Mouse (Mus musculus) kidney, adult 8-10 months (tissue): ENCODE data around the gene Fam189a1.

ENCODE experiments used
- DNase-seq, 2 experiments: peaks; one replicate each; pipeline ENCODE4 v3.0.0; 2022

The Fam189a1 gene

DNA sequence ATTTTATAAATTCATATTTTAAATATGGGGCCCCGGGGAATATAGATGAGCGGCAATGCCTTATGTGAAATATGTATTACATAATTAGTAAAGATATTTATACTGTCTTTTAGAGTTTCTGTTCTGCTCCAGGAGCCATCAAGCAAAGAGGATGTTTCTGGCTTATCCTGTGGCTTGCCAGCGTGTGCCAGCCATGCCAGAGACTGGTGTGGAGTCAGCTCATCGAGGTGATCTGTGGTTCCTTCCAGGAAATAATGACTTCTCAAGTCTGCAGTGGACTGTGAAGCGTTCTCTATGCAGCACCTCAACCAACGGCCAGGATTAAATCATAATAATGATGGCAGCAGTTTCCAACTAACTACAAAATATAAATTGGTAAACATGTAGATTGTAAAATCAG lies 125.2 kb downstream of the Fam189a1 start:
- no peak for DNase-seq

DNA sequence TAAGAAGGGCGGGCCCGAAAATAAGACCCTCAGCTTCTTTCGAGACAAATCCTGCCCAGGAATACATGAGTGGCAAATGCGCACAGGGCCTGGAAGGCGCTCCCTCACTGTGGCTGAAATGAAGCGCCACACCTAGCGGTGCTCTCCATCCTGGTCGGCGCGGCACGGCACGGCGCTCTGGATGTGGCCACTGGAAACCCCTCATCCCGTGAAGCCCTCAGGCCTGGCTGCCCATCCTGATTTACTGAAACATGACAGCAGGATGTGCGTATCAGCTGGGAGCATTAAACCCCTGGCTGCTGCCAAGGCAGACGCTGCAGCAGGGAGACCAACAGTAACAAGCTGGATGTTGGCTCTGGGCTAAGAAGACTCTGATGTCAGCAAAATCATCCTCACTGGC lies 126.4 kb downstream of the Fam189a1 start:
- DNase-seq: no peak

DNA sequence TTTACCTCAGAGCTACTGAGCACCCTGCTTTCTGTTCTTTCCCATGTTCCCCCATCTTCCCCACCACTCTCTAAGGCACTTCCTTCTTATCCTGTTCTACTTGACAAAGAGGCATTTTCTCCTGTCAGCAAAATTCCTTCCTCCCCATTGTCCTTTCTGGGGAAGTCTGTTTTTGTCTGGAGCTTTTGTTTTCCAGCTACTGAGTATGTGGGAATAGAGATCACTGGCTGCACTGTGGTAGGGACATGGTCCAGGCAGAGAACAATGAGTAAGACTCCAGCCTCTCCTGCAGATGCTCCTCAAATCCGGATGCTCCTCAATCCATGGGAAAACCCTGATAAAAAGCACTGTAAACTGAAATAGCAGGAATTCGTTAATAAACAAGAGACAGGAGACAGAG lies 135.1 kb downstream of the Fam189a1 start:
- DNase-seq: no peak

GRCm38 (mm10) chr7:65018036-65018679 lies 138.2 kb downstream of the Fam189a1 start:
- DNase-seq: no peak

DNA sequence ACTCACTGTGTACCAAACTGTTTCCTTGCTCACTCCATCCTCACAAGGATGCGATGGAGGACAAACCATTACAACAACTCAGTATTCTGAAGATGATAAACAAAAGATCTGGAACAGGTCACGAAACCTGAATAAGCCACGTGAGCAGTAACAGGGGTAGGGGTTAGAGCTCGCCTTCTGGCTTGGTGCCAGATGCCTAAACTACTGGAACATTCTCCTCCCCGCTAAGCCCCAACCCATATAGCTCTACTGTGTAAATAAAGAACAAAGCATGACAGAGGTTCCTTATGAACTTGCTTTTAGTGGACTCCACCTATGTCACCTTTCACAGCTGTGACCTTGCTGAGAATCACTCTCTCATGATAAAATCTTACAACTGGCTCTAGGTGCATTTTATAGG lies 139.0 kb downstream of the Fam189a1 start:
- DNase-seq: no peak

GRCm38 (mm10) chr7:65011133-65011532 lies 145.2 kb downstream of the Fam189a1 start:
- no peak for DNase-seq

DNA sequence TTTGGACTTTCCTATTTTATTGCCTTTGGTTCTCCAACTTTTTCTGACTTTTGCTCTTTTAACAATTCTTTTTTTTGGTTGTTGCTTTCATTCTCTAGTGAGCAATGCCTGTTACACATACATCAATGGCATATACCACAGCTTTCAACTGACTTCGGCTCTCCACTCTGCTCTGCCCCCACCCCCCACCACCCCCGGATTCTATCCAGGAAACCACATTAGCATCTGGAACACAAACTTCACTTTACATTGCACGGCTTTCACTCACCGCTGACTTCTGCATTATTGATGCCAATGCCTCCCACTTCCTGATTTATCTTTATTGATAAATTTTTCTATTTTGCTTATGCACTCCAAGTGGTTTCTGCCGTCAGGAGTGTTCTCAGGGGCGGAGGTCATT lies 146.1 kb downstream of the Fam189a1 start:
- no peak for DNase-seq

GRCm38 (mm10) chr7:65005731-65006130 lies 150.6 kb downstream of the Fam189a1 start:
- no peak for DNase-seq

GRCm38 (mm10) chr7:64999718-65000214 lies 156.6 kb downstream of the Fam189a1 start:
- DNase-seq: no peak

- no peak for DNase-seq
Observed at GRCm38 (mm10) chr7:64997743-64998142, 158.6 kb downstream of the Fam189a1 start.

- DNase-seq: no peak
Observed at GRCm38 (mm10) chr7:64995946-64996444, 160.4 kb downstream of the Fam189a1 start.

DNA sequence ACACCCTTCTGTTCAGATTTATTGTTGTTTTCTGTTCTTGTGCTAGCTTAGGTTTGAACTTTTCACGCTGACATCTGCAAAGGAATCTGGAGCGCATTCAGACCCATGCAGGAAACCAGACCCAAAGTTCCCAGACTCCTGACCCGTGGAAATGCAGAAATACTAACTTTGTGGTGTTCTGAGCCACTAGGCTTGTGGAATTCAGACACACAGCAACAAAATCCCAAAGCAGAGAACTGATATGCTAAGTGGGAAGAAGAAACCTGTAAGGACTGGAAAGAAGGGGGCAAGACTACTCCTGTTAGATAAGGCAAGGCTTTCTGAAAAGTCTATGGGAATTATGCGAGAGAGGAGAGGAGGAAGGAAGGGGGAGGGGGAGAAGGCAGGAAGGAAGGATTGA lies 167.0 kb downstream of the Fam189a1 start:
- DNase-seq: no peak

DNA sequence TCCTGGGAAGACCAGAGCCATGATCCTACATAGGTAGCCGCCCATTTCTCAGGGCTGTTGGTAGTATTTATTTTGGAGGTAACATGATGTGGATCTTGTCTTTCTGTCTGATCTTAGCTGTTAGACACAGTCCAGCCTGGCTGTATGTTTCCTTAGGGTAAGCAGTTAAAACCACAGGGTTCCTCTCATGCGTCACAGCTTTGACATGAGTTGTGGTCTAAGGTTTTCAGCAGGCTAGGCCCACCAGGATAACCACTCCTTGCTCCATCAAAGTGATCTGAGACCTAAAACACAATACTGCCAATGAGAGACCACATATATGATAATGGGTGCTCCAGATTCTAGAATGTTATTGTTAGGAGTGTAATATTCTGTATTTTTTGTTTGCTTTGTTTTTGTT lies 168.4 kb downstream of the Fam189a1 start:
- no peak for DNase-seq

- no peak for DNase-seq
Observed at GRCm38 (mm10) chr7:64984468-64985120, 171.8 kb downstream of the Fam189a1 start.

DNA sequence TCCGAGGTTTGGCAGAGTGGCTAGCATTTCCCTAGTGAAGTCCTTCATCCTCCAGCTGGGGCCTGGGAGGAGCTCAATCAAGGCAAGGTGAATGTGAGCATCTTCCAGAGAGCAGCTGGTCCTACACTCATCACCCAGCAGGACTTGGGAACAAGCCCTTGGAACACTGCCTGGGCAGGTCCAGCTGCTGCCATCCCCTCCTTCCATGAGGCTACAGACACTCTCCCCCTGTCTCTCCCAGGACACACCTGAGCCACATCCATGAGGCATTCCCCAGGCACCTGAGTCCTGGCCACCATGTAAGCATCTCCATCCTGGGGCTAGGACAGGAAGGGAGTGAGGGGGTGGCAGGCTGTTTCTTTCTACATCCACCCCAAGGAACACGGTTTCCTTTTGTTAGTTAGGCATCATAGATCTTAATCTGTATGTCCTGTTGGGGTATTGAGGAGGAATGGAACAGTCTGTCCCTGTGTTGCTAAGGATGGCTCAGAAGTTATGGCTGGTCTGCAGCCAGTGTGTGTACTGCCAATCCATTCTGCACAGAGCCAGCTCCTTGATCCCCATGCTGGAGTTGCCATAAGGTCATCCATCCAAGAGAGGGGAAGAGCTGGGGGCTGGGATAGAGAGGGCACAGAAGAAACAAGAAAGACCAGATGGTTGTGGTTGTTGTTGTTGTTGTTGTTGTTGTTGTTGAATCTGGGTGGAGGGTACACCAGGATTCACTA lies 174.7 kb downstream of the Fam189a1 start:
- DNase-seq: no peak

- no peak for DNase-seq
Observed at GRCm38 (mm10) chr7:64973590-64974262, 182.6 kb downstream of the Fam189a1 start.

DNA sequence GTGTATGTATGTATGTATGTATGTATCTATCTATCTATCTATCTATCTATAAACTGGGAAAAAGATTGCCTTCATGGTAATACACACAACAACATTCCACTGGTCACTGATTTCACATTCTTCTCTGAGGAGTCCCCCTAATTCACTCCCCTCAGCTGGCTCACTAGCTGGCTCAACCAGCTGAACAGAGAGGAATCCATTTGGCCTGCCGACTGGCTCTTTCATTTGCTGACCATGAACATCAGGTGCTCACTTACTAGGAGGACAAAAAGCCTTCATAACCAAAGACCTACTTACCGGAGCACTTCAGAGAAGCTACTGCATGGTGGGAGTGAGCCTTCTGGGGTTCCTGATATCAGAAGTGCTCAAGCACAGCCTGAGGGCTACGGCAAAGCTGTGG lies 194.2 kb downstream of the Fam189a1 start:
- no peak for DNase-seq

DNA sequence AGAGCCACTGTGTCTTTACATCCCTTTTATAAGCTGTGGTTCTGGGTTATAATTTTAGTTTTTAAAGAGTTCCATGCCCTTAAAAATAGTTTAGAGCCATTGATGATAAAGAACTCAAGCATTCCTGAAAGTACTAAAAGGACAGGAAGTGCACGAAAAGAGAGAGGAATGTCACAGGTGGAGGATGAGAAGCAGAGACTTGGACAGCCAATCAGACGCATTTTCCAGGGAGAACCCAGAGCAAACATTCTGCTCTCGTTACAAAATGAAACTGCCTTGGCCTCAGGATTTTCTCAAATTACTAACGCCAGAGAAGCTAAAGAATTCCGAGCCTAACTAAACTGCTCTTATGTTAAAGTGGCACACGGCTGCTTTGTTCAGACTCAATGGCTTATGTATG lies 197.3 kb downstream of the Fam189a1 start:
- DNase-seq: no peak

DNA sequence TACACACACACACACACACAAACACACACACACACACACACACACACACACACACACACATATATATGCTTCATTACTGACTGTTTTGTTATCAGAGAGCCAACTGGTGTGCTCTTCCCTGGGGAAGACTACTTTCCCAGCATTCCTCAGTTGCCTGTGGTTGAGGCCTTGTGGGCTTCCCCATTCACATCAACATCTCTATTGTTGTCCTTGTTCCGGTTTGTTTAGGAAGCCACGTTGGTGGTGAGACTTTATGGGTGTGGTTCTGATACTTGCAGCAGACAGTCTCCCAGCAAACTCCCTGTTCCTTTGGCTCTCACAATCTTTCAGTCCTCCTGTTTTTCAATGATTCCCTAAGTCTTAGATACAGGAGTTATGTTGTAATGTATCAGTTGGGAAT lies 204.2 kb downstream of the Fam189a1 start:
- no peak for DNase-seq

DNA sequence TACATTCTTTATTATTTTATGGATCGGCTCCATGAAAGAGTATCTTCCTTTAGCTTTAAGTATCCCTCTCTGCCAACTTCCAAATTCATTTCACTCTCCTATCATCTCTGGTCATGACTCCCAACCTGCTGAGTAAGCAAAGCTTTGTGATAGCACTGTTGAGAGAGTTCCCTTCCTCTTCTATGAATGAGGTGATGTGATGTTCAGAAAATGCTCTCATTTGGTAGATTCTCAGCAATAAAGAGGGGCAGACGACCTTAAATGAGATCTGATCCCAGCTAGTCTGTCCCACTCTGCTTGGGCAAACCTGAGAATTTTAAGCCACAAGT lies 205.6 kb downstream of the Fam189a1 start:
- DNase-seq: no peak

DNA sequence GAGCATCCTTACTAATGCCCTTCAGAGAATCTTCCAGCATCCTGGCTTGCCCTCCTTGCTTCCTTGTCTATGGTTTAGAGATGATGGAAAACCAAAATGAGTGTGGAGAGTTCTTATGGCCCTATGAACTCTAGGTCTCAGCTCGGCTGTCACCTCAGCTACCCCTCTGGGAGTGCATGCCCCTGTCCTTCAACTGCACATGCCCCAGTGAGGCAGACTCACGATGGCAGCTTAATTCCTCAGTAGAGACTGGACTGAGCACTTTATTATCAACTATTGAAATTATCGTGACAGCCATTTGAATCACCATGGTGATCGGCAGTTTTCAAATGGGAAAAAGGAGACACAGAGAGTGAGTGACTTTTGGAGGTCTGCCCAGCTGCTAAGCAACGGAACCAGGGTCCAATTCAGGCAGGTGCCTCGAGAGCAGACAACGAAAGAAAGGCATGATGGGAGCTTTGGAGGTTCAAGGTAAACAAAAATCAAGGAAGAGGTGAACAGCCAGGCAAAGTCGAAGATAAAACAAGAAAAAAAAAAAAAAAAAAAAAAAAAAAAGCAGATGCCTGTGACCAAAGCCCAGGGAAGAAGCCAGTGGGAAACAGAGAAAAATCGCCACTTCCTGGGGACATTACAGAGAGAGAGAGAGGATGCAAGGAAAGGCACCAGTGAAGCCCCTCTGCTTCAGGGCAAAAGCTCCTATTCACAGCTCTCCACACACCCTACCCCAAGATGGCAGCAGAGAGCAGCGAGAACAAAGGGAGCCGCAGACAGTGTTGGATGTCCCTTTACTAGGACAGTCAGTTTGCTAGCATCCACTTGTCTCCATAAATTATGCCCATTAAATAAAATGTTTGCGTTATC lies 206.2 kb downstream of the Fam189a1 start:
- DNase-seq: peak; percentile 3 to 45

GRCm38 (mm10) chr7:64949465-64949864 lies 206.9 kb downstream of the Fam189a1 start:
- DNase-seq: no peak
